Mouse (Mus musculus) frontal cortex, postnatal 10 days (tissue): ENCODE data around the gene Htt.

Source experiments
- DNase-seq, 2 experiments: peaks; one replicate each; pipeline ENCODE4 v3.0.0; 2022; ENCODE audit warnings: low spot score in 2 of 2, mixed read lengths in 1 of 2

Htt gene

GRCm38 (mm10) chr5:34931091-34931490, 169.6 kb downstream of the Htt start:
- no peak for DNase-seq

- no peak for DNase-seq
These were observed 170.2 kb downstream of the Htt start for GRCm38 (mm10) chr5:34931516-34932457.

DNA sequence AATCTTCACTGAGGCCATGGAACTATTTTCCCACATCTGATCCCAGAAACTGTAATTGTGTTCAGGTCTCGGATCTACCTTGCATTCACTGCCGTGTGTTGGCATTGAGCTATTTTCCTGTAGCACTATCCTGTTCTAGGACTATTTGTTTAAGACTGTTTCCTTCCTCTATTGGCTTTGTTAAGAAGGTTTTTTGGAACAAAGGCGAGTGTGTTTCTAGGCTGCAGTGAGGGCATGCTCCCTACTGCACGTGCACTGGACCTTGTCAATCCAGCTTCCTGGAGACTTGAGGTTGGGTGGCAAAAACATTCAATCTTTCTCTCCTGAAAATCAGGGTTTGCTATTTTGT, 170.9 kb downstream of the Htt start:
- DNase-seq = no peak

- DNase-seq = no peak
These were observed 171.9 kb downstream of the Htt start for GRCm38 (mm10) chr5:34933461-34933860.

GRCm38 (mm10) chr5:34941710-34942470, 180.3 kb downstream of the Htt start:
- DNase-seq = no peak

DNA sequence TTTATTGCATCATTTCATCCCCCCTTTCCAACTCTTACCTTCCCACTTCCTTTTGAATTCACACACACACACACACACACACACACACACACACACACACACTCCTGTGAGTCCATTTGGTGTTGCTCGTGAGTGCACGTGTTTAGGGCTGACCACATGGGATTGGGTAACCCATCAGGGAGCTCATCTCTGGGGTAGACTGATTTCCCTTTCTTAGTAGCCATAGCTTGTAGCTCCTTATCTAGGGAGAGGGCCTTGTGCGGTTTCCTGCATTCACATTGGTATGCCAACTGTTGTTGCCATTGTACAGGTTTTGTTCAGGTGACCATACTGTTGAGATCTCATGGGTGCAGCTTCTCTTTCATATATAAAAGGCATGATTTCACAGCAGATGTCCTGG, 181.9 kb downstream of the Htt start:
- no peak for DNase-seq

DNA sequence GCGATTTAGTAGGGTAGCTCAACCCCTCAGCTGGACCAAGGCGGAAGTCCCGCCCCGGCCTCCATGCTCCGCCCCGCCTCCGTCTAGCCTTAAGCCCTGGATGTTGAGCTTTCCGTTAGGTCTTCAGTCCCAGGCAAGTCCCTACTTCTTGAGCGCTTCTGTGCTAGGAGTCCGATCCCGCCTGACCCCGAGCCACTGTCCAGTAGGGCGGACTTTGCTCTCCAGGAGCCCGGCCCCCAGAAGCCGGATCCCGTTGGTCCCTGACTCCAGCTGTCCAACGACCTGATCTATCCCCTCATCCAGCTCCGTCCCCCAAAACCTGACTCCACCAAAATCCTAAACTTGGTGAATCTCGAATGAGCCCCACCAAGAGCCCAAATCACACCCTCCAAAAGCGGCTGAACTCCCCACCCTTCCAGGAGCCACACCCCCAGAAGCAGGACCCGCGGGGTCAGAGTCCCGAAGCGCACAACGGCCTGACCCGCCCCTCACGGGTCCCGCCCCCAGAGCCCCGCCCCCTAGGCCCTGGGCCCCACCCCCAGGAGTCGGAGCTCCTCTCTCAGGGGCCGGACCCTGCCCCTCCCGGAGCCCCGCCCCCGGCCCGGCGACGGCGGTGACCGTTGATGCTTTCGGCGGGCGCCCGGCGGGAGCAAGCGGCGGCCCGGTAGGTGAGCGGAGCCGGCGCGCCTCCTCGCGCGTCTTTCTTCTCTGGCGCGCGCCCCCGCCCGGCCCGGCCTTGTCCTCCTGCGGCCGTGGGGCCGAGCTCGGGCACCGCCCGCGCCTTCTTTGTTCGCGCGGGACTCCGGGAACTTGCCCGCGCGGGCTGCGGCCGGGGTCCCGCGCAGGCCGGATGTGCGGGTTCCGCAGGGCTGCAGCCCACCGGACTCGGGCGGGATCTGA, 187.6 kb downstream of the Htt start, which contains the start of gene Rgs12:
Gene Rgs12 (plus strand): TSS at position 585 of the 900 bp plus-strand sequence.
- peak; percentile 55 to 65 for DNase-seq

DNA sequence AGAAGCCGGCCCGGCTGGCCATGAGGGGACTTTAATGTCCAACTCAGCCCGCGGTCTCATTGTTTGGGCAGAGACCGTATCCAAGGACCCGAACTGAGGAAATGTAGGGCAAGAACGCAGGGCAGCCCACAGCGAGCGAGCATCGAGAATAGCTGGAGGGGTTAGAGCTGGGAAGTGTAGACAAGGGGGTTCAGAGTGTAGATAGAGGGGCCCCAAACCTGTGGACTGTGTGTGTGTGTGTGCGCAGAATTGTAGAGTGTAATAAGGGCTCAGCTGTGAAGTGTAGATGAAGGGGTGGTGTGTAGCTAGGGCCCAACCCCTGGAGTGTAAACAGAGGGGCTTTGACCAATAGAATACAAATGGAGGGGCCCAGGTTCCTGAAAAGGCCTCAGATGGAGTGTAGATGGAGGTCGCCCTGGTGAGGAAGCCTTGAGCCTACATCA, 188.2 kb downstream of the Htt start:
- no peak for DNase-seq

DNA sequence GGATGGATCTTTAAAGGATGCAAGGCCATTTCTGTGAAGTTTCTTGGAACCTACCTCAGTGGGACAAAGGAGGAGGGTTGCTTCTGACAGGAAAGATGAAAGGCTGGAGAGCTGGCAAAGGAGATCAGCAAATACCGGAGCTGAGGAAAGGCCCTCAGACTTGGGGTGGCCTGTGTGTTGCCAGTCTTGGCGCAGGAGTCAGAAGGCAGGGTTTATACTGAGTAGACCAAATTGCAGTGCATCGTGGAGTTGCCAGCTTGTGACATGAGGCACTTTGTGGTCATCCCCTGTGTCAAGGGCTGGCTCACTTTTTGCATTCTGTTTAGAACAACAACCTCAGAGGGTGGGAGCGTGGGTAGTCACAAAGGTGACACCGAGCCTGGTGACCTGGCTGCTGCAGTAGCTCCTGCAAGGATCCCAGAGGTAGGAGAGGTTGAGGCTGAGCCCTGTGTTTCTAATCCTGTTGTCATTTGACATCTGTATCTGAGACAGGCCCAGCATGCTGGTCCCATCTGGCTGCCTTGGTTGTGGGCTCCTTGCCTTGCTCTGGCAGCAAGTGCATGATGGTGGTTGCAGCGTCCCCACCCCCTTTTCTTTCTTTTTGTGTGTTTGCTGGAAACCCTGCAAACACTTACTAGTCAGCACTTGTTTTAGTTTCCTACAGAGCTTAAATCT, 189.1 kb downstream of the Htt start:
- no peak for DNase-seq

- no peak for DNase-seq
These were observed 189.8 kb downstream of the Htt start for GRCm38 (mm10) chr5:34951161-34951834.

- no peak for DNase-seq
These were observed 193.0 kb downstream of the Htt start for GRCm38 (mm10) chr5:34954508-34954907.

DNA sequence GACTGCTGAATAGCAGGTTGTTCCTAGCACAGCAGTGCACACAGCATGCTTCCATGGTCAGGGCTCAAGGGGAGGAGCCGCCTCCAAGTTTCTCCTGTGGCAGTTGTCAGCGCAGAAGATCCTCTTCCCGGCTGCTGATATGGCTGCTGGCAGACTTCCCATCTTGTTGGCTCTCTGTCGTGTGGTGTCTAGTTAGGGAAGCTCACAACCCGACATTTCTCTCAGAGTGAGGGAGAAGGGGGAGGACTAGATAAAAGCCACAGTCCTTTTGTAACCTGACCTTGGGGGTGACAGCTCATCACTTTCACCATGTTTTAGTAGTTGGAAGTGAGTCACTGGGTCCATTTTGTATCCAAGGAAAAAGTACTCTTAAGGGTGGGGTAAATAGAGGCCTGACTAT, 194.1 kb downstream of the Htt start:
- no peak for DNase-seq

DNA sequence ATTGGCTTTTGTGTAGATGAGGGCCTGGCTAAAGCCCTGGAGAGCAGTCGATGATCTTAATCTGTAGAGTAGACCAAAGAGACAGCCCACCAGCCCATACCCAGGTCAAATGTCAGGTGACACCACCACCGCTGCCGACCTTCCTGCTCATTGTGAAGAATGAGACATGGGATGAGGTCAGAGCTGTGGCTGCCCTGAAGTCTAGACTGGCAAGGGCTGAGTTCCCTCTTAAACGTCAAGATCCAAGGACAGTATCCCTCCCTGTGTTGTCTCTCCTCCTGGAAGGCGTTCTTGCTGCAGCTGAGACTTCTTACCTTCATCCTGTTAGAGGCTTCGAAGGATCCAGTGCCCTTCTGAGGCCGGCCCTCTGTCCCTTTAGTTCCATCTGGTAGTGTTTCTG, 194.6 kb downstream of the Htt start:
- no peak for DNase-seq

- DNase-seq = peak; percentile 38 to 39
These were observed 195.5 kb downstream of the Htt start for GRCm38 (mm10) chr5:34957015-34957414.

DNA sequence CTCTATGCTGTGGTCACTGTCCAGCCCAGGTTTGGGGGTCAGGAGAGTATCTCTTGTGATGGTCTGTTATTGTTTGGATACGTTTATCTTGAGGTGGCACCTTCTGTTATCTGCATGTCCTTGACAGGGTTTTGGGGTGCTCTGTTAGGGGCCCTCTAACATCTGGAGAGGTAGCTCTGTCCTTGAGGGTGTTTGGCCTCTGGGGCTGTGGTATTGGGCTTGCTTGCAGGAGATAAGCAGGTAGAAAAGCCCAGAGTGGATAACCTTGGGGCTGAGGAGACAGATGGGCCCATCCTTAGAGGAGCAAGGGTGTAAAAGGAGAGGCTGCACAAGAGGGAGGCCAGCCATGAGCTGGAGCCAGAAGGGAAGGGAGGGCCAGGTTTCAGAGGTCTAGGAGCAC, 198.5 kb downstream of the Htt start:
- no peak for DNase-seq
